Mouse (Mus musculus): Measurements from ENCODE around the gene Kmt5c.

DNA sequence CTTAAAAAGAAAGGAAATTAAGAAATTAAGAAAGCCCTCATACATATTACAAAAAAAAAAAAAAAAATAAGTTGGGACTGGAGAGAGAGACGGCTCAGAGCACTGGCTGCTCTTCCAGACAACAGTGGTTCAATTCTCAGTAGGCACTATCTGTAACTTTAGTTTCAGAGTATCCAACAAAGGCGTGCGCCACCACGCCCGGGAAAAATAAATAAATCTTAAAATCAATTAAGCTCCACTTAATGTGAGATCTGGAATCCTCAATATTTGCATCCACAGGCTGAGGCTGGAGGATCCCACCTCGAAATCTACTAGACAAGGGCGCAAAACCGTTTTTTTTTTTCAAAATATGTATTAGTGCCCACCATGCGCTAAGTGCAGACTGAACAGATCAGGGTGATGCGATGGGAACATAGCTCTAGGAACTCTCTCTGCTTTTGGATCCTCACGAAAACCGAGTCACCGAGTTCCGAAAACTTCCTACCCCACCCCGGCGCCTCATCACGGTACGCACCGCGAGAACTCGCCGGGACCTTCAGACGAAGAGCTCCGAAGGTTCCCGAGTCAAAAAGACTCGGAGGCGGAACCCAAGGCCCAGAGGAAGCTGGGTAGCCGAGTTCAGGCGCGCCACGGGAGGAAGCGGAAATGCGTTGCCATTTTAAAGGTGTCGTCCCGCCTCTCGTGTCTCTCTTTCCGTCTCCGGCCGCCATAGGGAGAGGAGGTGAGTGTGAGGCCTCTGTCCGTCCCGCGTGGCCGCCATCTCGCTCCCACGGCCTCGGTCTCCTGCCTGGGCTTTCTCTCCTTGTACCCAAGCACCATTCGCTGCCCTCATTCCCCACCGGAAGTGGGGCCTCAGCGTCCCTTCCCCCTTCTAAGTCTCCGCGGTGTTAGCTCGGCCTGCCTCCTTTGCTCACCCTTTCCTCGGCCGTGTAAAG lies 52.6 kb downstream of the Kmt5c start, which contains the start of gene Rpl28:
- TF ChIP-seq CTCF (IDR thresholded peaks at IDR 0.05; ENCODE audit: control insufficient read depth, insufficient read depth, low read length): 0 out of 2 replicates have a peak, but pooled peaks have one; percentile 16
- TF ChIP-seq POLR2A (IDR thresholded peaks at IDR 0.05; ENCODE audit: borderline replicate concordance, control insufficient read depth, low read depth, low read length): peak; percentile 95
